Mouse (Mus musculus) ES-Bruce4 (cell line): ENCODE results near the gene Bhlha9.

Source experiments
- CTCF ChIP-seq: IDR thresholded peaks from one replicate; pipeline ENCODE4 v1.8.1; 2011; ENCODE audit warnings: low read depth, low read length
- EP300 ChIP-seq: IDR thresholded peaks from 2 replicates; pipeline ENCODE4 v1.6.1; 2011; ENCODE audit warnings: low read depth, low read length; ENCODE audit not compliant: insufficient read depth

DNA sequence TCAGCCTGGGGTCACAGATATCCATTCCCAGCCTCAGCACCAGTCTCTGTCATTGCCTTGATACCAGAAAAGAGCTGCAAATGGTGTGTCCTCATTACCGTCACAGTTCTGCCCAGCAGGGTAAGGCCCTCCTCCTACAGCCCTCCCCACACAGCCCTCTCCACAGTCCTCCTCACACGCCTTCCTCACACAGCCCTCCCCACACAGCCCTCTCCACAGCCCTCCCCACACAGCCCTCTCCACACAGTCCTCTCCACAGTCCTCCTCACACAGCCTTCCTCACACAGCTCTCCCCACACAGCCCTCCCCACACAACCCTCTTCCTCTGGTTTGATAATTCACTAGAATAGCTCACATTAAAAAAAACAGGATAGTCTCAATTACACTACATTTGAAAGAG is 42.2 kb upstream of the Bhlha9 start:
- no peak for TF ChIP-seq EP300
- TF ChIP-seq CTCF = no peak
